Mouse (Mus musculus) liver, embryonic 14.5 days (tissue): Measurements from ENCODE around the gene Lonp2.

Experiments
- CTCF ChIP-seq: IDR thresholded peaks from 2 replicates; pipeline ENCODE4 v1.5.1; 2016; ENCODE audit warnings: antibody characterized with exemption, low read depth, control low read depth
- EP300 ChIP-seq: IDR thresholded peaks from 2 replicates; pipeline ENCODE4 v1.6.1; 2016; ENCODE audit warnings: antibody characterized with exemption, low read depth

DNA sequence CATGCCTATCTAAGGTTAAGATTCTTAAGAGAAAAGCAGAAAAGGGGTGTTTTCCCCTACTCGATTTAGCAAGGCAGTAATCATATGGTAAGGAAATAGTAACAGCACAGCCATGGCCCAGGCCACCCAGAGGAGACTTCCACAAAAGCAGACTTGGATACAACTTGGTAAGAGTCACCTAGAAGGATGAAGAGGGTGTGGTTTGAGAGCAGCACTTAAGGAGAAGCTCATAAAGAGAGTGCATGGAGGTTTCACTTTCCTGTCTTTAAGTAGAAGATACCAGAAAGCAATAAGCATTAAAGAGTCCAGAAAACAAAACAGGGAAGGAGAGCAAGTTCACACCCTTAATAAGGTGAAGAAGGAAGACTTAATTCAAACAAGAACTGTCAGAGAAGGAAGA is 111.1 kb downstream of the Lonp2 start:
- no peak for TF ChIP-seq EP300
- TF ChIP-seq CTCF: no peak
